Mouse (Mus musculus) adipocyte (in vitro differentiated cells): ENCODE data around the gene Gm3676.
"Not testable (repeated sequence)": the region's sequence is repeated elsewhere in the genome, so short reads cannot be mapped to it uniquely, and the experiment has no call there.

ENCODE experiments used
- DNase-seq: peaks from one replicate; pipeline ENCODE4 v3.0.0-alpha.2; 2016; ENCODE audit warnings: low spot score

The Gm3676 gene

GRCm38 (mm10) chr14:41646387-41646786, at the start of gene Gm3676:
Gene Gm3676 (minus strand): TSS chr14:41646487.
- not testable (repeated sequence) for DNase-seq

DNA sequence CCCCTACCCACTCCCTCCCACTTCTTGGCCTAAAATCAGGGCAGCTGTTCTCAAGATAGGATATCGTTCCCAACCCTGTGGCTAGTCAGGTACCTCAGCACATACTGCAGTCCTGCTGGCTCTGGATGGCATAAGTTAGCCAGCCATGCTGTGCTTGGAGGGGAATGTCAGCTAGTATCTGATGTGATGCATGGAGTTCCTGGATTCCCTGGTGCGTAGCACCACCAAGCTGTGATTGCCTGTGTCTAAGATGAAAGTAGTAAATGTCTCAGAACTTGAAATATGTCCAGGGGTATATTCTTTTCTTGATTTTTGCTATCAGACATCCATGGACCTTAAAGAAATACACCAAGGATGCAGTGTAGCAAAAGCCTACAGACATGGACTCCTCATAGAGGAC, 1.9 kb upstream of the Gm3676 start:
- not testable (repeated sequence) for DNase-seq

- not testable (repeated sequence) for DNase-seq
These were observed 16.1 kb downstream of the Gm3676 start for GRCm38 (mm10) chr14:41630144-41630543.

- not testable (repeated sequence) for DNase-seq
These were observed 21.8 kb downstream of the Gm3676 start, which contains the start of gene Gm3072 for GRCm38 (mm10) chr14:41624512-41624911. Gene Gm3072 (minus strand): TSS chr14:41624612.

DNA sequence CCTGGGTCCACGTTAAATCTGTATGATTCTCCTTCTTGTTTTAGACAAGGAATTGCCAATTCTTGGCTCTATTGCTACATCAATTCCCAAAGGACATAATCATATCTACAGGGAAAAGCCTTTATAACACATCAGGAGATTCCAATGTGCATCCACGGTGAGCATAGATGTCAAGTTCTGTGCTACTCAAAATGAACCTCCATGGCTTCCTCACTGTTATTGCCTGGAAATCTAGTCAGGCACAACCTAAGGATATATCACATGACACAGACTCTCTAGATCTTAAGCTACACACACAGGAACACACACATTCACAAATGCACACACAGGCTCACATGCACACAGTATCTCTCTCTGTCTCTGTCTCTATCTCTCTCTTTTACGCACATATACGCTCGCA, 23.8 kb downstream of the Gm3676 start:
- DNase-seq, result not testable (repeated sequence)

DNA sequence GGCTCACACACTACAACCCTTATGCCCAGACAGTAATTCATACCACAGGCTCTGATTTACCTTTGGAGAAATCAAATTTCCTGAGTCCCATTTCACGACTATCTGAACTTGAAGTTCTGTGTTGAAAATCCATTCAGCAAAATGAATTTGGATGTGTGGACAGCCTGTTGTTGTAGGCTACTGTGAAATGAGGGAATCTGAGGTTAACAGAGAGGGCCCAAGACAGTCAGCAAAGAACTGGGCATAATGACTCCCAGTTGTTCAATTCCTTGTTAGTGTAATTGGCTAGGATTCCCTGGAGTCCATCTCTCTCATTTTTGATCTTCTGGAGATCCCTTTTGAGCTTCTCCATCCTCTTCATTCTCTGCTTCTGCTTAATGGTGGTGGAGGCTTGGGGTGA, 35.6 kb downstream of the Gm3676 start:
- DNase-seq, result not testable (repeated sequence)

GRCm38 (mm10) chr14:41600935-41601334, 45.4 kb downstream of the Gm3676 start:
- not testable (repeated sequence) for DNase-seq
